18 mouse cellular contexts compared by ENCODE assay signal in the genomic region with DNA sequence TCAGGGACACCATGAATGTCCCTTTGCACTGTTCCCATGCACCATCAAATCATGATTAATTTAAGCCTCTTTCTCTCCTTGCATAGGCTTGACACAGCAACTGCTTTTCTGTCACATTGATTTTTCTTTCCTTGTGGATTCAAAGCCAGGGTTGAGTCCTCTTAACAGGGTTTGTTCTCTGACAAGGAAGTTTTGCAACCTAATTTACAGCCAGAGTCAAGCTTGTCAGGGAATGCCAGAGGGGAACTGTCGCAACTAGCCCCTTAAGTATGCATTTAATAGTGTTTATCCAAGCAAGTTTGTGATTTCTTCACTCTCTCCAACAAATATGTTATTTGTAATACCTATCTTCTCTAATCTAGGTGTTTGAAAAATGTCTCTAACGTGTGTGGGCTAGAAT.
DNase-seq lines count a peak whose midpoint lies in the region; ATAC-seq and TF ChIP-seq lines count a peak whose summit lies in the region.
"Had no signal": no experiment of that assay in that cellular context is flagged by ENCODE, and none has a peak within 500 bp of the region (broad histone marks: within the 10 kb centered on the region; RNA-seq: fewer than 3 reads in every experiment).

No protein-coding gene starts in this region.

- H3K4me2 ChIP-seq in kidney, embryonic 16.5 days (replicated peaks; ENCODE audit: low read depth, low read length): no peak overlapping the region
- H3K4me2 ChIP-seq: heart, embryonic 12.5 days; intestine, embryonic 15.5 days; limb, embryonic 15.5 days had no signal

- CTCF ChIA-PET in Patski (lab: Charles Lee): interaction anchor here (2.3 kb wide), 1 partner anchor 9 kb away, joined by 5 read pairs; no protein-coding TSS in a partner anchor

- H3K4me3 ChIP-seq in kidney, embryonic 16.5 days (ENCODE audit: low read length): no peak overlapping the region
- H3K4me3 ChIP-seq: forebrain, embryonic 10.5 days; heart, embryonic 12.5 days; intestine, embryonic 15.5 days; limb, embryonic 15.5 days; midbrain, embryonic 10.5 days had no signal

- no peaks in the 10 kb centered on the region for H3K27me3 ChIP-seq in kidney, embryonic 16.5 days (ENCODE audit: insufficient read depth, low read length)
- no peaks in the 10 kb centered on the region for H3K27me3 ChIP-seq in Patski
- H3K27me3 ChIP-seq: heart, embryonic 12.5 days; intestine, embryonic 15.5 days; limb, embryonic 15.5 days had no signal

- WGBS in kidney, embryonic 16.5 days: 39% methylated on average over 2 of the region's 2 CpGs

- no peaks in the 10 kb centered on the region for H3K36me3 ChIP-seq in kidney, embryonic 16.5 days (ENCODE audit: insufficient read depth, low read length)
- H3K36me3 ChIP-seq: forebrain, embryonic 10.5 days; heart, embryonic 12.5 days; intestine, embryonic 15.5 days; limb, embryonic 15.5 days; midbrain, embryonic 10.5 days had no signal

- no peak for TF ChIP-seq CTCF in Patski (IDR thresholded peaks at IDR 0.05)

- DNase-seq in kidney, adult 18-20 months: no peak
- DNase-seq in NIH3T3 (ENCODE audit: low read depth) (peak; percentile 84), Patski (ENCODE audit: low read depth, low spot score) (no peak)
- peak; percentile 15 for DNase-seq in lung, postnatal 10 days
- no peak for DNase-seq in left cerebral cortex, adult 18-20 months (ENCODE audit: low spot score in 2 of 2)
- DNase-seq in cerebellum, adult 9-10 months: no peak
- DNase-seq: cerebellum, postnatal 10 days; gastrocnemius, postnatal 25 days; heart, postnatal 36 days; kidney, postnatal 36 days; right cerebral cortex, postnatal 4 days had no signal

- ATAC-seq in kidney, embryonic 16.5 days (ENCODE audit: low FRiP score, low TSS enrichment): peak; percentile 39; the same call in 1 of the 2 replicates
- peak; percentile 69 for ATAC-seq in Patski
- ATAC-seq in activated CD4-positive, CD25-positive, alpha-beta regulatory T cell, adult 4 months: no peak
- ATAC-seq: intestine, embryonic 15.5 days had no signal

- no peaks in the 10 kb centered on the region for H3K4me1 ChIP-seq in kidney, embryonic 16.5 days (ENCODE audit: insufficient read depth, low read length)
- H3K4me1 ChIP-seq: forebrain, embryonic 10.5 days; heart, embryonic 12.5 days; intestine, embryonic 15.5 days; limb, embryonic 15.5 days had no signal

- no peak overlapping the region for H3K9ac ChIP-seq in kidney, embryonic 16.5 days (replicated peaks; ENCODE audit: low read length)
- H3K9ac ChIP-seq: heart, embryonic 12.5 days; intestine, embryonic 15.5 days; limb, embryonic 15.5 days had no signal

- H3K27ac ChIP-seq in kidney, embryonic 16.5 days (ENCODE audit: low read length): no peak overlapping the region
- H3K27ac ChIP-seq: forebrain, embryonic 10.5 days; intestine, embryonic 15.5 days; limb, embryonic 15.5 days; midbrain, embryonic 10.5 days had no signal

- no peaks in the 10 kb centered on the region for H3K9me3 ChIP-seq in kidney, embryonic 16.5 days (ENCODE audit: low read length)
- H3K9me3 ChIP-seq: forebrain, embryonic 10.5 days; intestine, embryonic 15.5 days; limb, embryonic 15.5 days had no signal

- POLR2A ChIA-PET in Patski (lab: Charles Lee): interaction anchor here (0.5 kb wide), 1 partner anchor 20 kb away, joined by 6 read pairs; no protein-coding TSS in a partner anchor

- in situ Hi-C loops in Patski (cut with MboI; ENCODE audit: low pct_unique_long_range_greater_than_20kb): no loop called here

Comparison
In these comparisons a context has a peak if more than half of its experiments do, and no peak if none do; other contexts are left out.
1. DNase-seq: peak in NIH3T3 (single experiment) and lung, postnatal 10 days (single experiment); none in kidney, adult 18-20 months (single experiment), Patski (single experiment), left cerebral cortex, adult 18-20 months (0 of 2) and cerebellum, adult 9-10 months (single experiment).